Mouse (Mus musculus): ENCODE results near the gene Limch1. TPM values are rescaled to one million over a fixed set of nuclear protein-coding genes. Genes with fewer than 3 reads are reported as not detected.

Gene Limch1
- polyA plus RNA-seq, 1 experiment from 2014 or later, result 115 TPM

DNA sequence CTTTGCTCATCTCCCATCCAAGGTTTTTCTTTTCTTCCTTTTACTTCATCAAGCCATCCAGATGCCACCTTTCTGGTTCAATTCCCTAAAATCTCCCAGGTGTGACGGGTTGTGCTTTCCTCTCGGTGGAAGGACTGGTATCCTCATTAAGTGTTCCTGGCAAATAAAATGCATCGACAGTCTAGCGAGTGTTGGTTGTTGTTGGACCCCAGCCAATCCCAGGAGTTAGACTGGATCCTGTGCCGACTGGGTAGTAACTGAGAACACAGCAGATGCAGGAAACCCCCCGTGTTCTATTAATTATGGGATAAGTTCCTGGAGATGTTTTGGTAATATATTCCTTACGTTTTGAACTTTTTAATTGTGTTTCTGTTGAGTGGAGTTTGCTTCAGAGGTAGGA lies 197.9 kb downstream of the Limch1 start:
- no peak for ATAC-seq (ENCODE audit: insufficient number of reproducible peaks, insufficient read depth, low FRiP score, low TSS enrichment, low read depth)
- Histone ChIP-seq H3K4me2 (no peak overlapping the region), H3K27ac (no peak overlapping the region), H3K9me3 (no peaks in the 10 kb centered on the region), H3K4me3 (no peak overlapping the region), H3K4me1 (peaks cover 38% of the 10 kb centered on the region), H3K27me3 (no peaks in the 10 kb centered on the region), H3K36me3 (no peaks in the 10 kb centered on the region), H3K9ac (no peak overlapping the region)
- 42% methylated on average over 7 of the region's 7 CpGs for WGBS

DNA sequence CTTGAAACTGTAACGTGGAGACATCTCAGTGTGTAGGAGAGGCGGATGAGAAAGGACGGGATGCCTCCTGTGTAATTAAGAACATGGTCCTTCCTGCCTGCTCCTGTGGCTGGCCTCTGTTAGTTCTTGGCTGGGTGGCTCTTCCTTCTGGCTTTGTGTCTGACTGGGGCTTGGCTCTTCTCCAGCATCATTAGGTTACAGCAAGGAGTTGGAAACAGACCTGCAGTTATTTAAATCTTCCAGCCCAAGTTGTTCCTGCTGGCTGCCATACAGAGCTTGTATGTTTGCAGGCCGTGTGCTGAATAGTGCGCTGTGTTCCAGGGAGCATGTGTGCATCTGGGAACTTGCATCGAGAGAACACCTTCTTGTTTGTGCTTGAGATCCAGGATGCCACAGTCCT lies 202.3 kb downstream of the Limch1 start:
- no peaks in the 10 kb centered on the region for H3K27me3 ChIP-seq
- 14% methylated on average over 6 of the region's 6 CpGs for WGBS

GRCm38 (mm10) chr5:66949098-66949692 lies 203.6 kb downstream of the Limch1 start:
- Histone ChIP-seq H3K9me3 (no peaks in the 10 kb centered on the region), H3K4me3 (no peak overlapping the region), H3K36me3 (0 out of 2 replicates have a peak, but pooled peaks cover 4% of the 10 kb centered on the region), H3K9ac (no peak overlapping the region), H3K4me2 (no peak overlapping the region), H3K4me1 (peaks cover 32% of the 10 kb centered on the region), H3K27ac (peak overlapping the region; percentile 95), H3K27me3 (no peaks in the 10 kb centered on the region)
- 60% methylated on average over 8 of the region's 8 CpGs for WGBS
- no peak for ATAC-seq (ENCODE audit: insufficient number of reproducible peaks, insufficient read depth, low FRiP score, low TSS enrichment, low read depth)

More for the DNA sequence above, 202.3 kb downstream of the Limch1 start:
- peaks cover 39% of the 10 kb centered on the region for H3K4me1 ChIP-seq
- no peak overlapping the region for H3K4me3 ChIP-seq
- H3K27ac ChIP-seq, result peak overlapping the region; percentile 95
- ATAC-seq (ENCODE audit: insufficient number of reproducible peaks, insufficient read depth, low FRiP score, low TSS enrichment, low read depth), result peak; percentile 83
- 0 out of 2 replicates have a peak overlapping the region, but pooled peaks have one; percentile 32 for H3K9ac ChIP-seq
- 0 out of 2 replicates have a peak, but pooled peaks cover 4% of the 10 kb centered on the region for H3K36me3 ChIP-seq
- H3K9me3 ChIP-seq, result no peaks in the 10 kb centered on the region
- H3K4me2 ChIP-seq, result peak overlapping the region; percentile 34

DNA sequence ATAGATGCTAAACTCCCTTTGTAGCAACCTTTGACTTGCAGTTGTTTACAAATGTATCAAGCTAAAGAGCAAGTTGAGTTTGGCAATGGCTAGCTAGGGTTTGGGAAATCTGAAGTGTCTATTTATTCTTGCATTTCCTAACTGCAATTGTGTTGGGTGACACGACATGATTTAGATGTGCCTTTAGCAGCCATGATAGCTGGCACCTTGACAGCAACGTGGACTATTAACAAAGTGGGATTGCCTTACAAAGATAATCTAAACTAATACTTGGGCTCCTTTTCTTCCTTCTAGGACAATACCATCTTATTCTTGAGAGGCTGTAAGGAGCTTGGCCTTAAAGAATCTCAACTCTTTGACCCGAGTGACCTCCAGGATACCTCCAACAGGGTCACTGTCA lies 207.7 kb downstream of the Limch1 start:
- Histone ChIP-seq H3K9me3 (no peaks in the 10 kb centered on the region), H3K27ac (no peak overlapping the region), H3K9ac (no peak overlapping the region), H3K36me3 (0 out of 2 replicates have a peak, but pooled peaks cover 4% of the 10 kb centered on the region), H3K4me2 (no peak overlapping the region), H3K4me3 (no peak overlapping the region), H3K27me3 (no peaks in the 10 kb centered on the region), H3K4me1 (peaks cover 25% of the 10 kb centered on the region)
- ATAC-seq (ENCODE audit: insufficient number of reproducible peaks, insufficient read depth, low FRiP score, low TSS enrichment, low read depth), result no peak
- 80% methylated on average over 3 of the region's 3 CpGs for WGBS

- H3K27me3 ChIP-seq, result no peaks in the 10 kb centered on the region
- H3K9ac ChIP-seq, result no peak overlapping the region
- no peak overlapping the region for H3K27ac ChIP-seq
- H3K4me2 ChIP-seq, result no peak overlapping the region
- 0 out of 2 replicates have a peak, but pooled peaks cover 4% of the 10 kb centered on the region for H3K36me3 ChIP-seq
- no peak overlapping the region for H3K4me3 ChIP-seq
- H3K9me3 ChIP-seq, result no peaks in the 10 kb centered on the region
- ATAC-seq (ENCODE audit: insufficient number of reproducible peaks, insufficient read depth, low FRiP score, low TSS enrichment, low read depth), result no peak
- WGBS, result 78% methylated on average over 7 of the region's 7 CpGs
- peaks cover 25% of the 10 kb centered on the region for H3K4me1 ChIP-seq
Measured at GRCm38 (mm10) chr5:66953971-66954644, 208.5 kb downstream of the Limch1 start.

GRCm38 (mm10) chr5:66955245-66955644 lies 209.6 kb downstream of the Limch1 start:
- H3K4me2 ChIP-seq, result no peak overlapping the region
- 87% methylated on average over 5 of the region's 5 CpGs for WGBS
- H3K9ac ChIP-seq, result no peak overlapping the region
- H3K9me3 ChIP-seq, result no peaks in the 10 kb centered on the region
- no peak overlapping the region for H3K4me3 ChIP-seq
- H3K36me3 ChIP-seq, result 0 out of 2 replicates have a peak, but pooled peaks cover 4% of the 10 kb centered on the region
- H3K4me1 ChIP-seq, result peaks cover 28% of the 10 kb centered on the region; the same call in 1 of the 2 replicates
- ATAC-seq (ENCODE audit: insufficient number of reproducible peaks, insufficient read depth, low FRiP score, low TSS enrichment, low read depth), result no peak
- no peak overlapping the region for H3K27ac ChIP-seq
- H3K27me3 ChIP-seq, result no peaks in the 10 kb centered on the region

- 0 out of 2 replicates have a peak overlapping the region, but pooled peaks have one; percentile 28 for H3K27ac ChIP-seq
- H3K36me3 ChIP-seq, result peaks cover 8% of the 10 kb centered on the region
- no peak overlapping the region for H3K4me2 ChIP-seq
- no peak overlapping the region for H3K4me3 ChIP-seq
- ATAC-seq (ENCODE audit: insufficient number of reproducible peaks, insufficient read depth, low FRiP score, low TSS enrichment, low read depth), result no peak
- no peaks in the 10 kb centered on the region for H3K27me3 ChIP-seq
- WGBS, result 53% methylated on average over 10 of the region's 10 CpGs
- no peak overlapping the region for H3K9ac ChIP-seq
- no peaks in the 10 kb centered on the region for H3K9me3 ChIP-seq
- H3K4me1 ChIP-seq, result peaks cover 28% of the 10 kb centered on the region; the same call in 1 of the 2 replicates
Measured at GRCm38 (mm10) chr5:66957656-66958055, 212.0 kb downstream of the Limch1 start.

DNA sequence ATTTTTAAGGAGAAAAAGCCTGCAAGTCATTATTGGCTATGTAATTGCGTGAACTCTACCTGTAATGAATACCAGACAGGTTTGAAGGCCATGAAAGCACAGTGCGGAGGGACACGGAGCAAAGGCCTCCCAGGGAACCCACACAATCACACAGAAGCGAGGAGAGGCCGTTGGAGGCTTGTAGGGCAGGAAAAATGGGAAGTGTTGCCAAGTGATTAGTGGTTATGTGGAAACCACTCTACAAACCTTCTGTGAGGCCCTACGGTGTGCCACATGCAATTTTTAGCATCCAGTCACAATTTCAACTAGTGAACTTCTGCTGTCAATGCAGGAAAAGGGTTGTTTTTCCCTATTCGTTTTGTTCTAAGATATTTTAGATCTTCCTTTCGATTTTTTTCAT lies 212.5 kb downstream of the Limch1 start:
- H3K9me3 ChIP-seq, result no peaks in the 10 kb centered on the region

DNA sequence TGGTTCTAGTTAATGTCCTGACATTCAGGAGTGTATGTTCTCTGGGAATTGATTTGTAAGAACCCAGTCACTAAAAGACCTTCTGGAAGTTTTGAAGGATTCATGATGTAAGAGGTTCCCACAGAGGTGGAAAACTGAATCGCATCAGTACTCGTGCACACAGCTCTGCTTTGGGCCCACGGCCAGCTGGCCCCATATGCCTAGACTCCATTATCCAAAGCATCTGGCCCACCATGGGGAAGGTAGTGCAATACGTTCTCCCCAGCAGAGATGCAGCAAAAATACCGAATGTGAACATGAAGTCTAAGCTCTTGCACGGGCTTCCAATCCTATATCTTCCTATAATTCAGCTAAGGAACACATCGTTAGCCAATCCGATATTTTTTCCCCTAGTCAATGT lies 214.3 kb downstream of the Limch1 start:
- peaks cover 28% of the 10 kb centered on the region; the same call in 1 of the 2 replicates for H3K4me1 ChIP-seq
- H3K9me3 ChIP-seq, result no peaks in the 10 kb centered on the region
- no peak overlapping the region for H3K4me2 ChIP-seq
- ATAC-seq (ENCODE audit: insufficient number of reproducible peaks, insufficient read depth, low FRiP score, low TSS enrichment, low read depth), result no peak
- 60% methylated on average over 8 of the region's 8 CpGs for WGBS
- H3K36me3 ChIP-seq, result peaks cover 6% of the 10 kb centered on the region
- H3K27ac ChIP-seq, result peak overlapping the region; percentile 8; the same call in 1 of the 2 replicates
- H3K4me3 ChIP-seq, result no peak overlapping the region
- H3K27me3 ChIP-seq, result no peaks in the 10 kb centered on the region
- H3K9ac ChIP-seq, result no peak overlapping the region

More for the DNA sequence above, 212.5 kb downstream of the Limch1 start:
- no peak overlapping the region for H3K9ac ChIP-seq
- no peak overlapping the region for H3K4me2 ChIP-seq
- peaks cover 6% of the 10 kb centered on the region for H3K36me3 ChIP-seq
- no peaks in the 10 kb centered on the region for H3K27me3 ChIP-seq
- no peak overlapping the region for H3K4me3 ChIP-seq
- WGBS, result 35% methylated on average over 8 of the region's 8 CpGs
- ATAC-seq (ENCODE audit: insufficient number of reproducible peaks, insufficient read depth, low FRiP score, low TSS enrichment, low read depth), result no peak
- peaks cover 28% of the 10 kb centered on the region; the same call in 1 of the 2 replicates for H3K4me1 ChIP-seq
- H3K27ac ChIP-seq, result peak overlapping the region; percentile 28; the same call in 1 of the 2 replicates

DNA sequence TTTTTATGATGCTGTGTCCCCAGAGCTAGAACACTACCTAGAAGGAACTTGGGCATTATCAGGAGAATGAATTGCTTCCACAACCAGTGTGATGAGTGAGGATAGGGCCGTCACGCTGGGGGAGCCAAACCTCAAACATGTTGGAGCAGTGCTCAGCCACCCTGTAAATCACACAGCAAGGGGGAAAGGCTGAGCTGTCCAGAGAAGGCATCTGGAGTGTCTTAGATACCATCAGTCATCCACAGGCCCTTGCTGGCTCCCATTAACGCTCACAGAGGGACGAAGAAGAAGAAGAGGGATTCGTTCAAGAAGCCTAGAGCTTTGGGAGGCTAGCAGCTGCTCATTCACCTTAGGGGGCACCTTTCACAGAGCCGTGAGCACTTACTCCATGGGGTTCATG lies 219.8 kb downstream of the Limch1 start:
- H3K9ac ChIP-seq, result no peak overlapping the region
- WGBS, result 58% methylated on average over 6 of the region's 6 CpGs
- no peak overlapping the region for H3K4me3 ChIP-seq
- H3K9me3 ChIP-seq, result no peaks in the 10 kb centered on the region
- H3K27ac ChIP-seq, result no peak overlapping the region
- no peak for ATAC-seq (ENCODE audit: insufficient number of reproducible peaks, insufficient read depth, low FRiP score, low TSS enrichment, low read depth)
- H3K4me1 ChIP-seq, result peaks cover 33% of the 10 kb centered on the region
- H3K36me3 ChIP-seq, result peaks cover 6% of the 10 kb centered on the region
- no peaks in the 10 kb centered on the region for H3K27me3 ChIP-seq
- H3K4me2 ChIP-seq, result no peak overlapping the region

- Histone ChIP-seq H3K36me3 (no peaks in the 10 kb centered on the region), H3K27me3 (no peaks in the 10 kb centered on the region), H3K9ac (no peak overlapping the region), H3K4me1 (peaks cover 42% of the 10 kb centered on the region), H3K27ac (peak overlapping the region; percentile 92), H3K9me3 (no peaks in the 10 kb centered on the region), H3K4me3 (no peak overlapping the region), H3K4me2 (0 out of 2 replicates have a peak overlapping the region, but pooled peaks have one; percentile 65)
- 26% methylated on average over 2 of the region's 2 CpGs for WGBS
- ATAC-seq (ENCODE audit: insufficient number of reproducible peaks, insufficient read depth, low FRiP score, low TSS enrichment, low read depth), result no peak
Measured at GRCm38 (mm10) chr5:66967147-66967546, 221.5 kb downstream of the Limch1 start.

- 6% methylated on average over 4 of the region's 4 CpGs for WGBS
- ATAC-seq (ENCODE audit: insufficient number of reproducible peaks, insufficient read depth, low FRiP score, low TSS enrichment, low read depth), result no peak
- Histone ChIP-seq H3K4me2 (peak overlapping the region; percentile 65), H3K27ac (peak overlapping the region; percentile 92), H3K27me3 (no peaks in the 10 kb centered on the region), H3K9me3 (no peaks in the 10 kb centered on the region), H3K9ac (peak overlapping the region; percentile 70), H3K4me1 (peaks cover 43% of the 10 kb centered on the region), H3K4me3 (peak overlapping the region; percentile 45), H3K36me3 (peaks cover 3% of the 10 kb centered on the region; the same call in 1 of the 2 replicates)
Measured at GRCm38 (mm10) chr5:66967646-66968045, 222.0 kb downstream of the Limch1 start.

All from embryonic facial prominence, embryonic 13.5 days (tissue).